Mouse (Mus musculus) activated CD4-positive, CD25-positive, alpha-beta regulatory T cell (primary cell): Measurements from ENCODE around the gene Afp. TPM values are rescaled to one million over a fixed set of nuclear protein-coding genes. Genes with fewer than 3 reads are reported as not detected.

ENCODE experiments used
- polyA plus RNA-seq, 2 experiments: library from polyadenylated mRNA; unstranded; fragments of 100-300 nt; shearing (Covaris generic); gene quantifications; one replicate each; pipeline ENCODE4 v1.2.1; 2017

Afp gene
- polyA plus RNA-seq, result 1 to 10 TPM; 3.7 to 5.1 TPM

GRCm38 (mm10) chr5:90490518-90490917 is at the start of gene Afp:
TSS of gene Afp (plus strand) at chr5:90490737.

DNA sequence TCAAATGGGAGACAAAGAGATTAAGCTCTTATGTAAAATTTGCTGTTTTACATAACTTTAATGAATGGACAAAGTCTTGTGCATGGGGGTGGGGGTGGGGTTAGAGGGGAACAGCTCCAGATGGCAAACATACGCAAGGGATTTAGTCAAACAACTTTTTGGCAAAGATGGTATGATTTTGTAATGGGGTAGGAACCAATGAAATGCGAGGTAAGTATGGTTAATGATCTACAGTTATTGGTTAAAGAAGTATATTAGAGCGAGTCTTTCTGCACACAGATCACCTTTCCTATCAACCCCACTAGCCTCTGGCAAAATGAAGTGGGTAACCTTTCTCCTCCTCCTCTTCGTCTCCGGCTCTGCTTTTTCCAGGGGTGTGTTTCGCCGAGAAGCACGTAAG is 29.9 kb upstream of the Afp start, which contains the start of gene Alb:
TSS of gene Alb (plus strand) at position 279 of the 400 bp plus-strand sequence.

DNA sequence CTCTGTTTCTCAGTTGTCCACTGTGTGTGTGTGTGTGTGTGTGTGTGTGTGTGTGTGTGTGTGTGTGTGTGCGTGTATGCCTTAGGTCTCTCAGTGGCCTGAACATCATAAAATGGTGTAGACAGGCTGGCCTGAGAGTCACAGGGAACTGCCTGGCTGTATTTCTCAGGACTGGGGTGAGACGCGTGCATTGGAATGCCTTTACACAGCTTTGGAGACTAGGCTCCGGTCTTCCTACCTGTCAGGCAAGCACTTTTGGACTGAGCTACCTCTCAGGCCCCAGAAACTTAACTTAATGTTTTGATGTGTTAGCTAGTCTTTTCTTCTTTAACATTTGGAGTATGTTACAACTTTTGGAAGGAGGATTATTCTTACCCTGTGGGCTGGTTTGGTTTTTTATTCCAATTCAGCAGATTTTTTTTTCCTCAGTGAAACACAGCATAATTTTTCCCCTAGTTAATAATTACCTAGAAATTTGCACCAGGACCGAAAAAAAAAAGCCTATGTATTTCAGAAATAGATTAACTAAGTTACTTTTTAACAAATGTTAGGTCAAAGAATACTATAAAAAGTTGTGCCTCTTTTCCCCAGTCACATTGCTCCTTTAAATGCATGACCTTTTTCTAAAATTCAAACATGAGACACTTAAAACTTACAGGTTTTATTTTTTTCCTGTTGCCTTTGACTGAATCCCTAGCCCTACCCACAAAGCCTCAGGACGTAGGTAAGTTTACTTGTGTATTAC is 28.0 kb downstream of the Afp start, which contains the start of gene Afm:
TSS of gene Afm (plus strand) at position 577 of the 745 bp plus-strand sequence.

Other genes with a start within 250 kb of the Afp start
- gene Ankrd17, start 124.2 kb upstream of the Afp start, polyA plus RNA-seq, result 10 to 100 TPM; 32.1 to 33.7 TPM
- 1 to 10 TPM; 2.4 to 4.3 TPM for gene Gm9958, start 123.5 kb upstream of the Afp start, polyA plus RNA-seq
- gene Alb, start 29.8 kb upstream of the Afp start, polyA plus RNA-seq, result not detected
- gene Afm, start 28.2 kb downstream of the Afp start, polyA plus RNA-seq, result 1 to 10 TPM in 1 of 2 experiments, under 1 TPM in 1; 0.29 to 1.5 TPM
- under 1 TPM in 1 of 2 experiments, not detected in 1; 0.07 TPM for gene 5830473C10Rik, start 70.4 kb downstream of the Afp start, polyA plus RNA-seq
- 1 to 10 TPM in 1 of 2 experiments, under 1 TPM in 1; 0.91 to 2.0 TPM for gene Rassf6, start 149.9 kb downstream of the Afp start, polyA plus RNA-seq